Mouse (Mus musculus): ENCODE results near the gene Mobp.

- TF ChIP-seq CTCF (conservative IDR thresholded peaks at IDR 0.05; ENCODE audit: low read length): no peak
- TF ChIP-seq POU5F1 (IDR thresholded peaks at IDR 0.05; ENCODE audit: borderline replicate concordance, low read length): no peak
- no peak for TF ChIP-seq NANOG (IDR thresholded peaks at IDR 0.05; ENCODE audit: borderline replicate concordance, low read length)
Measured at GRCm38 (mm10) chr9:120116184-120116624, 33.3 kb upstream of the Mobp start.
